Mouse (Mus musculus) testis, adult 2 months (tissue): ENCODE results near the gene Gfod1. TPM values are rescaled to one million over a fixed set of nuclear protein-coding genes. Genes with fewer than 3 reads are reported as not detected.

Experiments
- H3K27ac ChIP-seq: fragments of 200-500 bp; 2 replicates; pipeline ENCODE4 v1.5.1; 2012; ENCODE audit warnings: low read depth, low read length; ENCODE audit not compliant: control insufficient read depth, insufficient read depth
- H3K27me3 ChIP-seq: fragments of 200-500 bp; 2 replicates; pipeline ENCODE4 v1.6.1; 2012; ENCODE audit warnings: mild to moderate bottlenecking, low read length, moderate library complexity; ENCODE audit not compliant: control insufficient read depth, insufficient read depth
- H3K36me3 ChIP-seq: fragments of 200-500 bp; 2 replicates; pipeline ENCODE4 v1.6.1; 2012; ENCODE audit warnings: mild to moderate bottlenecking, low read length; ENCODE audit not compliant: control insufficient read depth, insufficient read depth
- H3K4me1 ChIP-seq: fragments of 200-500 bp; 2 replicates; pipeline ENCODE4 v1.6.1; 2012; ENCODE audit warnings: low read length; ENCODE audit not compliant: control insufficient read depth, insufficient read depth
- H3K4me3 ChIP-seq: fragments of 200-500 bp; 2 replicates; pipeline ENCODE4 v1.5.1; 2012; ENCODE audit warnings: low read depth, mild to moderate bottlenecking, low read length, moderate library complexity, mixed read lengths; ENCODE audit not compliant: control insufficient read depth
- CTCF ChIP-seq: fragments of 200-500 bp; IDR thresholded peaks from 2 replicates; pipeline ENCODE4 v1.5.1; 2012; ENCODE audit warnings: low read depth, mild to moderate bottlenecking, inconsistent platforms, low read length, moderate library complexity; ENCODE audit not compliant: control insufficient read depth, insufficient read depth, insufficient replicate concordance
- POLR2A ChIP-seq: fragments of 200-500 bp; IDR thresholded peaks from 2 replicates; pipeline ENCODE4 v1.6.1; 2012; ENCODE audit warnings: low read depth, mild to moderate bottlenecking, inconsistent platforms, low read length, moderate library complexity; ENCODE audit not compliant: control insufficient read depth
- polyA plus RNA-seq: library from polyadenylated mRNA; depleted of rRNA; stranded (reverse); fragments of >200 nt; gene quantifications from 2 replicates; pipeline ENCODE4 v1.2.3, GENCODE M21; 2012

The Gfod1 gene
- polyA plus RNA-seq, 1 experiment, result 0.17 TPM

DNA sequence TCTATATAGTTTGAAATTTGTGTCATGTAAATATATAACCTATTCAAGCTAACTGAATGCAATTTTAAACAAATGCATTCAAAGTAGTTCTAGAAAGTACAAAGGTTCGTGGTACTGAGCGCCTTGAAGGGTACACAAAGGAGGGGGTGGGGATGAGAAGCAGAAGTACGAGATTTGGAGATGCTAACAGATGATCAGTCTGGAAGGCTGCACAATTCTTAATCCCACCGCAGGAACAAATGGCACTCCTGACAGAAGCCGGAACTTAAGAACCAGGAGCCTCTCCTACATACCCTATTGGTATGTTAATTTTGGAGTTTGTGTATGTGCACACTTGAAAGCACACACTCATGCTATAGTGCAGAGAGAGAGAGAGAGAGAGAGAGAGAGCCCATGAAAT, 4.8 kb downstream of the Gfod1 start:
- no peak overlapping the region for H3K27ac ChIP-seq
- no peaks in the 10 kb centered on the region for H3K27me3 ChIP-seq
- TF ChIP-seq CTCF (no peak), POLR2A (no peak)
- no peaks in the 10 kb centered on the region for H3K36me3 ChIP-seq
- H3K4me3 ChIP-seq, result no peak overlapping the region
- peaks cover 15% of the 10 kb centered on the region for H3K4me1 ChIP-seq

- H3K4me3 ChIP-seq, result no peak overlapping the region
- H3K36me3 ChIP-seq, result no peaks in the 10 kb centered on the region
- H3K27me3 ChIP-seq, result no peaks in the 10 kb centered on the region
- no peak overlapping the region for H3K27ac ChIP-seq
- TF ChIP-seq POLR2A (no peak), CTCF (no peak)
- H3K4me1 ChIP-seq, result peaks cover under 1% of the 10 kb centered on the region
Measured at GRCm38 (mm10) chr13:43297526-43297925, 6.4 kb downstream of the Gfod1 start.

DNA sequence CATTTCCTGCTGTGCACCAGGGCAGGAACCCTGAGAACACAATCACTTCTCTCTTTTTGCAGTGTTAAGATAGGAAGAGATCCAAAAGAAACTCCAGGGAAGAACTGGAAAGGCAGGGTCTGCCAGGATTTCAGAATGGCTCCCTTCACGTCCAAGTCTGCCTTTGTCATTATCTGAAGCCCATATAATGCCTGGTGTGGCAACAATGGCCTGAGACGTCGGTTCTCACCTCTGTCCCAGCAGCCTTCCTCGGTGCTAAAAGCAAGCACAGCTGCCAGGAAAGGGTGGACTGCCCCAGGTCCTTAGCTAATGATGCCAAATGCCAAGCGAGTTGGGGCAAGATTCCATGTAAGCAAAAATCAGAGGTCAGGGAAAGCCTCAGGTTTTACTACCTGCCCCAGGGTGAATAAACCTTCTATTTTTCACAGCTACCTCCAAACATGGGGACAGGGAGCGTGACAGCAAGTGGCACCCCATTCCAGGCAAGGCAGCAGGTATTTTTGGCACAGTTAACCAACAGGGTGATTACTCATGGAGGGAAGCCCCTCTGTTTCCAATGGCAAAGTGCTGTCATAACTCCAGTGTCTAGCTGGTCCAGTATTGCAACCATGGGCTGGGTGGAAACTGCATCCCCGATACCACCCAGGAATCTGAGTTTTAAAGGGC, 7.7 kb downstream of the Gfod1 start:
- Histone ChIP-seq H3K4me3 (no peak overlapping the region), H3K27ac (no peak overlapping the region), H3K4me1 (no peaks in the 10 kb centered on the region), H3K27me3 (no peaks in the 10 kb centered on the region), H3K36me3 (no peaks in the 10 kb centered on the region)
- TF ChIP-seq CTCF (no peak), POLR2A (no peak)

DNA sequence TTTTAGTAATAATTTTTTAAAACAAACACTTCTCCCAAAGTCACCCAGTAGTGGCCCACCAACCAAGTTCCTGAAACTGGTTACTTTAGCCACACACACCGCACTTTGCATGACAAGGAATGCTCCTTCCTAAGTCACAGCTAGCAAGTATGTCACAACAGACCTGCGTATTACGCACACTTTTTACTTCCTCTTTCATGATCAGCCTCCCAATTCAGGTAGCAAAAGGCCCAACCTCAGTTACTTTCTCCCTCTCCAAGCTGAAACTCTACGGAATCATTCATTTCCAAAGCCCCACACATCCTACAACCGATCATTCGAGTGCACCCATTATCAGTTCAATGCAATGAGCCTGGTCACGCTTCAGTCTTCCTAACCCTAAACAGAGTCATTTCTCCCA, 8.3 kb downstream of the Gfod1 start:
- no peaks in the 10 kb centered on the region for H3K36me3 ChIP-seq
- no peaks in the 10 kb centered on the region for H3K27me3 ChIP-seq
- H3K4me1 ChIP-seq, result no peaks in the 10 kb centered on the region
- H3K4me3 ChIP-seq, result no peak overlapping the region
- TF ChIP-seq CTCF (no peak), POLR2A (no peak)
- no peak overlapping the region for H3K27ac ChIP-seq

- H3K27ac ChIP-seq, result no peak overlapping the region
- no peaks in the 10 kb centered on the region for H3K36me3 ChIP-seq
- no peaks in the 10 kb centered on the region for H3K4me1 ChIP-seq
- H3K4me3 ChIP-seq, result no peak overlapping the region
- H3K27me3 ChIP-seq, result no peaks in the 10 kb centered on the region
- TF ChIP-seq CTCF, result no peak
- no peak for TF ChIP-seq POLR2A
Measured at GRCm38 (mm10) chr13:43294957-43295590, 8.9 kb downstream of the Gfod1 start.

- Histone ChIP-seq H3K4me3 (no peak overlapping the region), H3K27me3 (no peaks in the 10 kb centered on the region), H3K36me3 (no peaks in the 10 kb centered on the region), H3K27ac (no peak overlapping the region), H3K4me1 (peaks cover 7% of the 10 kb centered on the region)
- TF ChIP-seq CTCF (no peak), POLR2A (no peak)
Measured at GRCm38 (mm10) chr13:43292892-43293291, 11.1 kb downstream of the Gfod1 start.

DNA sequence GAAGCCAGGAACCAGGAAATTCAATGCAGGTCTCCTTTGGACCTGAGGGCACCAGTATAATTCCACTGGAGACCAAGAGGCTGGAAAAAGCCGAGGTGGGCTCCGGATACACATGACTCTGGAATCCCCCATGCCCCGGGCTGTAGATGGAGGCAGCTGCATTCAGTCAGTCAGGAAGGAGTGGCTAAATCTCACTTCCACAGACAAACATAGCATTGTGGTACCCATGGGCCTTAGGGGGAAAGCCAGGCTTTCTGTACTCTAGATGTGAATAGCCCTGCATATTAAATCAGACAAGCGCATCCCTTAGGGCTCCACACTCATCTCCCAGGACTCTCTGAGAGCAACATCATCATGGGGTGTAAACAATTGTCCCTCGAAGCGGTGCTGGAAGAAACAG, 14.9 kb downstream of the Gfod1 start:
- H3K27me3 ChIP-seq, result no peaks in the 10 kb centered on the region
- no peak for TF ChIP-seq POLR2A
- no peak for TF ChIP-seq CTCF
- peaks cover 11% of the 10 kb centered on the region for H3K4me1 ChIP-seq
- H3K27ac ChIP-seq, result no peak overlapping the region
- no peaks in the 10 kb centered on the region for H3K36me3 ChIP-seq
- H3K4me3 ChIP-seq, result no peak overlapping the region
